Mouse (Mus musculus): ENCODE measurements at regions not wholly inside any gene's neighbourhood (a gene's known extent, or its start where the extent isn't known, plus 50 kb on each side); places are given as distances from the start of the nearest gene placed in this dataset.

- TF ChIP-seq POLR2A (IDR thresholded peaks at IDR 0.05; ENCODE audit: low read depth, low read length) (no peak), CTCF (IDR thresholded peaks at IDR 0.05; ENCODE audit: extremely low read depth, insufficient read depth, insufficient read length, insufficient replicate concordance) (no peak)
Measured at GRCm38 (mm10) chr3:40189529-40189928, 341.6 kb upstream of the Intu start.

Measured in spleen, adult 2 months (tissue).